Mouse (Mus musculus): ENCODE measurements around the gene Slc41a3. TPM values are rescaled to one million over a fixed set of nuclear protein-coding genes. Genes with fewer than 3 reads are reported as not detected.

Gene Slc41a3
- polyA plus RNA-seq, 1 experiment: 16.6 TPM

- Histone ChIP-seq H3K9me3 (ENCODE audit: control insufficient read depth, low read length) (no peaks in the 10 kb centered on the region), H3K27me3 (ENCODE audit: control insufficient read depth) (no peaks in the 10 kb centered on the region), H3K36me3 (ENCODE audit: control insufficient read depth) (no peaks in the 10 kb centered on the region; the same call in 1 of the 2 replicates), H3K4me3 (replicated peaks) (no peak overlapping the region), H3K4me1 (ENCODE audit: control insufficient read depth) (no peaks in the 10 kb centered on the region)
- no peak for TF ChIP-seq TAL1 (IDR thresholded peaks at IDR 0.05; ENCODE audit: low read length)
- no peak for TF ChIP-seq GATA1 (IDR thresholded peaks at IDR 0.05; ENCODE audit: low read length)
Measured at GRCm38 (mm10) chr6:90588113-90588512, 16.4 kb upstream of the Slc41a3 start.

- Histone ChIP-seq H3K4me1 (ENCODE audit: control insufficient read depth) (no peaks in the 10 kb centered on the region), H3K36me3 (ENCODE audit: control insufficient read depth) (peaks cover 10% of the 10 kb centered on the region; the same call in 1 of the 2 replicates), H3K4me3 (replicated peaks) (no peak overlapping the region), H3K27me3 (ENCODE audit: control insufficient read depth) (no peaks in the 10 kb centered on the region), H3K9me3 (ENCODE audit: control insufficient read depth, low read length) (peaks cover 6% of the 10 kb centered on the region)
- TF ChIP-seq TAL1 (IDR thresholded peaks at IDR 0.05; ENCODE audit: low read length) (no peak), GATA1 (IDR thresholded peaks at IDR 0.05; ENCODE audit: low read length) (no peak)
Measured at GRCm38 (mm10) chr6:90590707-90591106, 13.8 kb upstream of the Slc41a3 start.

- Histone ChIP-seq H3K4me3 (replicated peaks) (no peak overlapping the region), H3K27me3 (ENCODE audit: control insufficient read depth) (no peaks in the 10 kb centered on the region), H3K4me1 (ENCODE audit: control insufficient read depth) (no peaks in the 10 kb centered on the region), H3K36me3 (ENCODE audit: control insufficient read depth) (peaks cover 10% of the 10 kb centered on the region; the same call in 1 of the 2 replicates), H3K9me3 (ENCODE audit: control insufficient read depth, low read length) (peaks cover 8% of the 10 kb centered on the region)
- no peak for TF ChIP-seq TAL1 (IDR thresholded peaks at IDR 0.05; ENCODE audit: low read length)
- TF ChIP-seq GATA1 (IDR thresholded peaks at IDR 0.05; ENCODE audit: low read length): no peak
Measured at GRCm38 (mm10) chr6:90594972-90595371, 9.6 kb upstream of the Slc41a3 start.

- Histone ChIP-seq H3K27me3 (ENCODE audit: control insufficient read depth) (no peaks in the 10 kb centered on the region), H3K4me3 (replicated peaks) (no peak overlapping the region), H3K9me3 (ENCODE audit: control insufficient read depth, low read length) (peaks cover 8% of the 10 kb centered on the region), H3K4me1 (ENCODE audit: control insufficient read depth) (peaks cover 6% of the 10 kb centered on the region), H3K36me3 (ENCODE audit: control insufficient read depth) (peaks cover 10% of the 10 kb centered on the region; the same call in 1 of the 2 replicates)
- TF ChIP-seq GATA1 (IDR thresholded peaks at IDR 0.05; ENCODE audit: low read length) (no peak), TAL1 (IDR thresholded peaks at IDR 0.05; ENCODE audit: low read length) (no peak)
Measured at GRCm38 (mm10) chr6:90597060-90597459, 7.5 kb upstream of the Slc41a3 start.

GRCm38 (mm10) chr6:90597592-90597991 lies 6.9 kb upstream of the Slc41a3 start:
- H3K36me3 ChIP-seq (ENCODE audit: control insufficient read depth): peaks cover 10% of the 10 kb centered on the region; the same call in 1 of the 2 replicates
- TF ChIP-seq GATA1 (IDR thresholded peaks at IDR 0.05; ENCODE audit: low read length) (no peak), TAL1 (IDR thresholded peaks at IDR 0.05; ENCODE audit: low read length) (no peak)
- peaks cover 8% of the 10 kb centered on the region for H3K9me3 ChIP-seq (ENCODE audit: control insufficient read depth, low read length)
- no peaks in the 10 kb centered on the region for H3K27me3 ChIP-seq (ENCODE audit: control insufficient read depth)
- H3K4me1 ChIP-seq (ENCODE audit: control insufficient read depth): peaks cover 12% of the 10 kb centered on the region
- no peak overlapping the region for H3K4me3 ChIP-seq (replicated peaks)

GRCm38 (mm10) chr6:90598197-90598596 lies 6.3 kb upstream of the Slc41a3 start:
- TF ChIP-seq TAL1 (IDR thresholded peaks at IDR 0.05; ENCODE audit: low read length) (no peak), GATA1 (IDR thresholded peaks at IDR 0.05; ENCODE audit: low read length) (no peak)

GRCm38 (mm10) chr6:90600351-90600750 lies 4.2 kb upstream of the Slc41a3 start:
- Histone ChIP-seq H3K9me3 (ENCODE audit: control insufficient read depth, low read length) (peaks cover 4% of the 10 kb centered on the region), H3K4me1 (ENCODE audit: control insufficient read depth) (peaks cover 38% of the 10 kb centered on the region), H3K4me3 (replicated peaks) (no peak overlapping the region), H3K27me3 (ENCODE audit: control insufficient read depth) (peaks cover 2% of the 10 kb centered on the region; the same call in 1 of the 2 replicates), H3K36me3 (ENCODE audit: control insufficient read depth) (peaks cover 1% of the 10 kb centered on the region; the same call in 1 of the 2 replicates)
- no peak for TF ChIP-seq TAL1 (IDR thresholded peaks at IDR 0.05; ENCODE audit: low read length)
- TF ChIP-seq GATA1 (IDR thresholded peaks at IDR 0.05; ENCODE audit: low read length): no peak

More at GRCm38 (mm10) chr6:90598197-90598596, 6.3 kb upstream of the Slc41a3 start:
- Histone ChIP-seq H3K27me3 (ENCODE audit: control insufficient read depth) (peaks cover 2% of the 10 kb centered on the region; the same call in 1 of the 2 replicates), H3K9me3 (ENCODE audit: control insufficient read depth, low read length) (peaks cover 8% of the 10 kb centered on the region), H3K36me3 (ENCODE audit: control insufficient read depth) (peaks cover 10% of the 10 kb centered on the region; the same call in 1 of the 2 replicates), H3K4me1 (ENCODE audit: control insufficient read depth) (peaks cover 18% of the 10 kb centered on the region), H3K4me3 (replicated peaks) (no peak overlapping the region)

- H3K4me1 ChIP-seq (ENCODE audit: control insufficient read depth): peaks cover 52% of the 10 kb centered on the region
- no peaks in the 10 kb centered on the region; the same call in 1 of the 2 replicates for H3K36me3 ChIP-seq (ENCODE audit: control insufficient read depth)
- no peak overlapping the region for H3K4me3 ChIP-seq (replicated peaks)
- no peaks in the 10 kb centered on the region for H3K9me3 ChIP-seq (ENCODE audit: control insufficient read depth, low read length)
- no peak for TF ChIP-seq TAL1 (IDR thresholded peaks at IDR 0.05; ENCODE audit: low read length)
- no peak for TF ChIP-seq GATA1 (IDR thresholded peaks at IDR 0.05; ENCODE audit: low read length)
- peaks cover 2% of the 10 kb centered on the region; the same call in 1 of the 2 replicates for H3K27me3 ChIP-seq (ENCODE audit: control insufficient read depth)
Measured at GRCm38 (mm10) chr6:90601736-90602135, 2.8 kb upstream of the Slc41a3 start.

- Histone ChIP-seq H3K36me3 (ENCODE audit: control insufficient read depth) (no peaks in the 10 kb centered on the region; the same call in 1 of the 2 replicates), H3K9me3 (ENCODE audit: control insufficient read depth, low read length) (no peaks in the 10 kb centered on the region), H3K27me3 (ENCODE audit: control insufficient read depth) (peaks cover 2% of the 10 kb centered on the region; the same call in 1 of the 2 replicates), H3K4me1 (ENCODE audit: control insufficient read depth) (peaks cover 58% of the 10 kb centered on the region), H3K4me3 (replicated peaks) (no peak overlapping the region)
- no peak for TF ChIP-seq GATA1 (IDR thresholded peaks at IDR 0.05; ENCODE audit: low read length)
- no peak for TF ChIP-seq TAL1 (IDR thresholded peaks at IDR 0.05; ENCODE audit: low read length)
Measured at GRCm38 (mm10) chr6:90602304-90602703, 2.2 kb upstream of the Slc41a3 start.

Measured in erythroblast, embryonic 14.5 days (primary cell).